Mouse (Mus musculus) midbrain, embryonic 16.5 days (tissue): ENCODE data around the gene Cd151. TPM values are rescaled to one million over a fixed set of nuclear protein-coding genes. Genes with fewer than 3 reads are reported as not detected.

Source experiments
- ATAC-seq: fragments of 200-750 bp; cut with Nextera tagmentation; 2 replicates; pipeline ENCODE4 v1.8.0; 2017; ENCODE audit warnings: moderate TSS enrichment
- H3K27ac ChIP-seq: fragments of 300-500 bp; sonication (generic); 2 replicates; pipeline ENCODE4 v1.5.1; 2014; ENCODE audit warnings: mild to moderate bottlenecking, low read length, mixed read lengths
- H3K27me3 ChIP-seq: fragments of 300-500 bp; sonication (generic); 2 replicates; pipeline ENCODE4 v1.6.1; 2014; ENCODE audit warnings: low read depth, low read length, mixed read lengths; ENCODE audit not compliant: control insufficient read depth, insufficient read depth
- H3K36me3 ChIP-seq: fragments of 300-500 bp; sonication (generic); 2 replicates; pipeline ENCODE4 v1.6.1; 2014; ENCODE audit warnings: mild to moderate bottlenecking, low read length, moderate library complexity, mixed read lengths; ENCODE audit not compliant: control insufficient read depth, insufficient read depth
- H3K4me1 ChIP-seq: fragments of 300-500 bp; sonication (generic); 2 replicates; pipeline ENCODE4 v1.6.1; 2014; ENCODE audit warnings: mild to moderate bottlenecking, low read length, mixed read lengths; ENCODE audit not compliant: control insufficient read depth, insufficient read depth
- H3K4me2 ChIP-seq: fragments of 300-500 bp; sonication (generic); 2 replicates; pipeline ENCODE4 v1.6.1; 2014; ENCODE audit warnings: mild to moderate bottlenecking, low read length, mixed read lengths
- H3K4me3 ChIP-seq: fragments of 300-500 bp; sonication (generic); 2 replicates; pipeline ENCODE4 v1.5.1; 2014; ENCODE audit warnings: low read depth, mild to moderate bottlenecking, low read length, moderate library complexity, mixed read lengths
- H3K9ac ChIP-seq: fragments of 300-500 bp; sonication (generic); 2 replicates; pipeline ENCODE4 v1.6.1; 2014; ENCODE audit warnings: low read depth, low read length, mixed read lengths
- H3K9me3 ChIP-seq: fragments of 300-500 bp; sonication (generic); replicated peaks from 2 replicates; pipeline ENCODE4 v1.6.1; 2014; ENCODE audit warnings: mild to moderate bottlenecking, low read length, mixed read lengths; ENCODE audit not compliant: control insufficient read depth, poor library complexity, severe bottlenecking
- WGBS: fragments of 180-500 bp; shearing (Covaris S2); extraction: QIAGEN DNeasy Blood & Tissue Kit; methylation state at CpG from one replicate; pipeline ENCODE4 v1.1.7; 2014; 5-methylcytosine and 5-hydroxymethylcytosine counted together
- polyA plus RNA-seq: library from polyadenylated mRNA; unstranded; fragments of >200 nt; fragmentation: Nextera tagmentation; extraction: Ambion mirVana; gene quantifications from 2 replicates; pipeline ENCODE4 v1.2.1, GENCODE M21; 2015

Cd151 gene
- polyA plus RNA-seq, 1 experiment from 2014 or later, result 17.1 TPM

- Histone ChIP-seq H3K27ac (no peak within 1 kb of the TSS), H3K4me1 (peaks cover 26% of the 10 kb centered on the region), H3K4me2 (peak within 1 kb of the TSS; percentile 74), H3K9me3 (no peaks in the 10 kb centered on the region), H3K27me3 (peaks cover 57% of the 10 kb centered on the region), H3K36me3 (peaks cover 4% of the 10 kb centered on the region; the same call in 1 of the 2 replicates), H3K9ac (peak within 1 kb of the TSS; percentile 60), H3K4me3 (peak within 1 kb of the TSS; percentile 42)
- ATAC-seq, result no peak
- 74% methylated on average over 15 of the region's 15 CpGs for WGBS
These were observed 6.6 kb upstream of the Cd151 start, which contains the start of gene Cracr2b for GRCm38 (mm10) chr7:141460391-141461113. TSS of gene Cracr2b (plus strand) at chr7:141461094.

- Histone ChIP-seq H3K9me3 (no peaks in the 10 kb centered on the region), H3K4me1 (peaks cover 17% of the 10 kb centered on the region), H3K9ac (peak overlapping the region; percentile 60), H3K4me2 (peak overlapping the region; percentile 74), H3K4me3 (peak overlapping the region; percentile 42), H3K27me3 (peaks cover 68% of the 10 kb centered on the region), H3K27ac (no peak overlapping the region), H3K36me3 (peaks cover 4% of the 10 kb centered on the region; the same call in 1 of the 2 replicates)
- ATAC-seq, result no peak
- WGBS, result 4% methylated on average over 41 of the region's 59 CpGs
These were observed 5.5 kb upstream of the Cd151 start for GRCm38 (mm10) chr7:141461521-141462332.

GRCm38 (mm10) chr7:141462333-141462821, 4.8 kb upstream of the Cd151 start:
- H3K27me3 ChIP-seq, result peaks cover 70% of the 10 kb centered on the region
- ATAC-seq, result no peak
- peaks cover 4% of the 10 kb centered on the region; the same call in 1 of the 2 replicates for H3K36me3 ChIP-seq
- H3K4me2 ChIP-seq, result peak overlapping the region; percentile 74
- no peak overlapping the region for H3K4me3 ChIP-seq
- WGBS, result 18% methylated on average over 5 of the region's 5 CpGs
- H3K27ac ChIP-seq, result no peak overlapping the region
- H3K4me1 ChIP-seq, result peaks cover 18% of the 10 kb centered on the region
- H3K9me3 ChIP-seq, result no peaks in the 10 kb centered on the region
- H3K9ac ChIP-seq, result no peak overlapping the region

GRCm38 (mm10) chr7:141463824-141464602, 3.2 kb upstream of the Cd151 start:
- ATAC-seq, result no peak
- Histone ChIP-seq H3K27ac (no peak overlapping the region), H3K27me3 (peaks cover 70% of the 10 kb centered on the region), H3K4me2 (peak overlapping the region; percentile 39), H3K4me3 (no peak overlapping the region), H3K9me3 (no peaks in the 10 kb centered on the region), H3K4me1 (peaks cover 30% of the 10 kb centered on the region), H3K36me3 (no peaks in the 10 kb centered on the region), H3K9ac (no peak overlapping the region)
- 19% methylated on average over 12 of the region's 12 CpGs for WGBS

- Histone ChIP-seq H3K9me3 (no peaks in the 10 kb centered on the region), H3K4me1 (peaks cover 36% of the 10 kb centered on the region), H3K9ac (peak overlapping the region; percentile 35; the same call in 1 of the 2 replicates), H3K36me3 (no peaks in the 10 kb centered on the region), H3K4me2 (peak overlapping the region; percentile 39), H3K27me3 (peaks cover 70% of the 10 kb centered on the region), H3K4me3 (peak overlapping the region; percentile 23), H3K27ac (no peak overlapping the region)
- no peak for ATAC-seq
- 3% methylated on average over 34 of the region's 38 CpGs for WGBS
These were observed 2.5 kb upstream of the Cd151 start for GRCm38 (mm10) chr7:141464603-141465201.

DNA sequence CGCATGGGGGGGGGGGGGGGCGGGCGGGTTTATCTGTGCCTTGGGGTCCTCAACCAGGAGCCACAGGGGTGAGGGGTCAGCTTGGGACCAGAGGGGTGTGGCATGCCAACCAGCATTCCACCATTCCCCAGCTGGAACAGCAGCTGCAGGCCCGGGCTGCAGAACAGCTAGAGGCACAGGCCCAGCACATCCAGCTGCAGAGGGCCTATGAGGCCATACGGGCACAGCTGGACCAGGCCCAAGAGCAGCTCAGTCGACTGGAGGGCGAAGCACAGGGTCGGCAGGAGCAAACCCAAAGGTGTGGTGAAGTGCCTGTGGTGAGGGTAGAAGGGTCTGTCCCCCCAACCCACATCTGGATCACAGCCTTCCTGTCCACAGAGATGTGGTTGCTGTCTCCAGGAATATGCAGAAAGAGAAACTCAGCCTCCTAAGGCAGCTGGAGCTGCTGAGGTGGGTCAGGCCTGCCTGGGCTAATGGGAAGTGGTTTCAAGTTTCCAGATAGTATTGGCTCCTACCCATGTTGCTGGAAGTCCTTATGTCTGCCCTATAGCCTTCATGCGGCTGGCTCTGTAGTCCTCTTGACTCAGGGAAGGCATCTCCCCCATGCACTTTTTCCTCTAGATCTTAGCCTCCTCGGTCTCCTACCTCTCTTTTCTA, 1.7 kb upstream of the Cd151 start:
- Histone ChIP-seq H3K27me3 (peaks cover 64% of the 10 kb centered on the region), H3K36me3 (peaks cover 4% of the 10 kb centered on the region; the same call in 1 of the 2 replicates), H3K4me3 (no peak overlapping the region), H3K4me2 (no peak overlapping the region; the same call in 1 of the 2 replicates), H3K4me1 (peaks cover 42% of the 10 kb centered on the region), H3K9ac (no peak overlapping the region), H3K9me3 (no peaks in the 10 kb centered on the region), H3K27ac (no peak overlapping the region)
- WGBS, result 48% methylated on average over 8 of the region's 10 CpGs
- ATAC-seq, result no peak

- H3K9ac ChIP-seq, result no peak overlapping the region
- no peak overlapping the region for H3K4me2 ChIP-seq
- no peak overlapping the region for H3K4me3 ChIP-seq
- H3K27me3 ChIP-seq, result peaks cover 59% of the 10 kb centered on the region
- peaks cover 42% of the 10 kb centered on the region for H3K4me1 ChIP-seq
- no peaks in the 10 kb centered on the region for H3K9me3 ChIP-seq
- ATAC-seq, result no peak
- WGBS, result 80% methylated on average over 7 of the region's 7 CpGs
- H3K27ac ChIP-seq, result no peak overlapping the region
- H3K36me3 ChIP-seq, result peaks cover 4% of the 10 kb centered on the region; the same call in 1 of the 2 replicates
These were observed 1.2 kb upstream of the Cd151 start for GRCm38 (mm10) chr7:141466045-141466394.
